Mouse (Mus musculus): ENCODE measurements around the gene Tspan5. TPM values are rescaled to one million over a fixed set of nuclear protein-coding genes. Genes with fewer than 3 reads are reported as not detected.

The Tspan5 gene
- total and polyA plus RNA-seq, 3 experiments, result 32.3 to 67.5 (median 47.3) TPM

DNA sequence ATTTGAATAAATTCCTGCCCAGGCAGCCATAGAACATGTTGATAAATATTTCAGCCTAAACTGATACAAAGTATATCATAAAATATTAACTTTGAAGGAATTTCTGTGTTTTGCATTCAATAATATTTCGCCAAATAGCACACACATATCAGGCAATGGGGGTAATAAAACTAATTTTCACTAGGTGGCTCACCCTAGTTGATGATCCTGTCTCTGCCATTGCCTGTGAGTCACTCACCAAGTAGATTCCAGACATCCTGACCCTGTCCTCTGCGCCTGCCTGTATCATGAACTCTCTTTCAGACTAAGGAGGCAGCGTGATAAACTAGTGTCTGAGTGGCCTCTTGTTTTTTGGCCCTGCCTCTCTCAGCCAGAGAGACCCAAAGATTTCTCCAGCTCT lies 105.8 kb downstream of the Tspan5 start:
- no peak for DNase-seq

DNA sequence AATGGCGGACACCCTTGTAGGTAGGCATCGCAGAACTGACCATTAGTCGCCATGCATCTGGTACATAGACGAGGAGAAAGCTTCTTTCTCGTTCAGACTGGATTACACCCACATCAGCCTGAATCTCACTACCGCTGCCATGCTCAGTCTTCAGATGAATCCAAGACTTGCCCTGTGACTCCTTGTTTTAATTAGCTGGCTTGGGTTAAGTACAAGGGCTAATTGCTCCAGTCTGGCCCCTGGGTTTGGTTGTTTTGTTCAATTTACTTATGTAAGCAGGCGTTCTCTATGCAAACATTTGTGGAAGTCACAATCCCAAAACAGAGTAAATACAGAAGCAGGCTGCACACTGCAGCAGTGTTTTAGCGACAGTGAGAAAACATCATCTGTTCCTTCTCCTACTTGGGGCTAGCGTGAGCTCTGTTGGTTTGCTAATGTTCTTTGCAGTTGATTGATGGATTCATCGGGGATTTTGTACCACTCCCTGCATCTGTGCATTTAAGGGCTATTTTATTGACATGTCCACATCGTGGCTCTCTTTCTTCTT lies 107.8 kb downstream of the Tspan5 start:
- no peak for DNase-seq

- DNase-seq, result no peak
These were observed 109.9 kb downstream of the Tspan5 start for GRCm38 (mm10) chr3:138851876-138852275.

DNA sequence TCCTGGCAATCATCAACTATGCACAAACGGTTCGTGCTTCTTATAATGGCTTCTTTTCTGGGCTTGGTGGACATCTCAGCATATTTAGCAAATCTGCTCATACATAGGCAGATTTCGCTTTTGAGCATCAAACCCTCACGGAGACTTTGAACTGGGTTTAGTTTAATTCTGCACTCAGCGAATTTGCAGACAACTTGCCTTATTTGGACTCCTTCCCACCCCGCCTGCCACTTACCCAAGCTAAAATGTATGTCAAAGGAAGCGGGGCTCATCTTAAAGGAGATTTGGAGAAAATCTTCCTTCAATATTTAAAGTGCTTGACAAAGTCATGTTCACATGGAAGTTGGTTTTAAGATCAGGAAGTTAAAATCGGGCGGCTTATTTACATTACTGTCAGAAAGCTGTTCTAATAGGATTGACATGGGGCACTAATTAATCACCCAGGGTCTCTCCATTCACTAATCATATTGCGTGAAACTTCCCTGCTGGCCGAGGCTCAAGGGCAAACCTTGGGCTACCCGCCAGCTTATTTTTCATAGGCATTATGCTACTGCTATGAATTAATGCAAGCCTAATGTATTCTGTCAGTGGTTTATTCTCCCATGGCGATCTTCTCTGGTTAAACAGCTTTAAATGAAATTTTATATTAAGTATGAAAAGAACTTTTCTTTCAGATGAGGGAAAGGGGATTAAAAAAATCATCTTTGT lies 111.1 kb downstream of the Tspan5 start:
- peak; percentile 86 for DNase-seq

DNA sequence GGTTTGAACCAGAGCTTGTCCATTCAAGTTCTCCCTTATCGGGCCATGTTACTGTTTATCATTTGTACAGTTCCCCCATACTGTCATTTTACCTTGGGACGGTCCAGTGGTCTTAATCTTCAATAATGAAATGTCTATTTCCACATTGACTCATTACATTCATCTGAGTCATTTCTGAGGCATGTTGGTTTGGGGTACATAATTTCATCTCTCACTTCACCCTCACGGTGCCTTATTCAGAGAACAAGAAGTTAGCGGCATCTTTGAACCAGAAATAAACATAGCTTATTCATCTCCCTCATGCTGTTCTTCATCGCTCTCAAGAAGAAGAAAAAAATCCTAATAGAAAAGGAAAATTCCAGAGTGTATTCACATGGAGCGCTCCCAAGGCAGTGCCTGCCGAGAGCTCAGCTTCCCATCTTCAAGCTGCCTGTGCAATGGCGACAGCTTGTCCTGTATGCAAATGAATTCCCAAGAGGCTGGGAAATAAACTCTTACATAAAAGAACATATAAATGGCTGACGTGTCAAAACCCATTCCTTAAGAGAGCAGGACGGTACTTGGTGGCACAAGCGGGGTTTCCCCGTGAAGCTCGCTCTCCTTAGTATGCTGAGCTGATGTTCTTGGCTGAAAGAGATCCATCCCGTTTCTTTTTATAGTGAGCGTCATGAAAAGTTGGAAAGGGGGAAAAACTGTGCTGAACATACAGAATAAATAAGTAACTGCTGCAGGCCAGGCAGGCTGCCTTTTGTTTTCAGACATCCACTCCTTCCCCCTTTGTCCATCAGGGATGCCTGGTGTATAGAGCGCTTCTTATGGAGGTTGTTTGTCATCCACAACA lies 112.2 kb downstream of the Tspan5 start:
- DNase-seq, result no peak

GRCm38 (mm10) chr3:138855387-138855786 lies 113.4 kb downstream of the Tspan5 start:
- no peak for DNase-seq

DNA sequence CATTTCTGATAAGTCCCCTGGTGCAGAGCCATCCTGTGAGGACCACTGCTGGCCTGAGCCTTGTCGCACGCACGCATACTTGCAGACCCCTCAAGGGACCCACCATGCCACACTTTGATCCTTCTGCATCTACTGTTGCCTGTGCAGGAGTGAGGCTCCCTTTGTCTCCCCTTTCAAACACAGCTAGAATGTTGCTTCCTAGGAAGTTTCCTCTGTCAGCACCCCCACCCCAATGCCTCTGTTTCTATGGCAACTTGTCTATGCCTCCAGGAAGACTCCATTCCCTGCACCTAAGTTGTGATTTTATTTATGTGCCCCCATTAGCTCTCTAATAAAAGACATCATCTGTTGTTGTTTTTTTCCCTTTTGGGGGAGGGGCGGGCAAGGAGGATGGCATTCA lies 115.0 kb downstream of the Tspan5 start:
- no peak for DNase-seq

DNA sequence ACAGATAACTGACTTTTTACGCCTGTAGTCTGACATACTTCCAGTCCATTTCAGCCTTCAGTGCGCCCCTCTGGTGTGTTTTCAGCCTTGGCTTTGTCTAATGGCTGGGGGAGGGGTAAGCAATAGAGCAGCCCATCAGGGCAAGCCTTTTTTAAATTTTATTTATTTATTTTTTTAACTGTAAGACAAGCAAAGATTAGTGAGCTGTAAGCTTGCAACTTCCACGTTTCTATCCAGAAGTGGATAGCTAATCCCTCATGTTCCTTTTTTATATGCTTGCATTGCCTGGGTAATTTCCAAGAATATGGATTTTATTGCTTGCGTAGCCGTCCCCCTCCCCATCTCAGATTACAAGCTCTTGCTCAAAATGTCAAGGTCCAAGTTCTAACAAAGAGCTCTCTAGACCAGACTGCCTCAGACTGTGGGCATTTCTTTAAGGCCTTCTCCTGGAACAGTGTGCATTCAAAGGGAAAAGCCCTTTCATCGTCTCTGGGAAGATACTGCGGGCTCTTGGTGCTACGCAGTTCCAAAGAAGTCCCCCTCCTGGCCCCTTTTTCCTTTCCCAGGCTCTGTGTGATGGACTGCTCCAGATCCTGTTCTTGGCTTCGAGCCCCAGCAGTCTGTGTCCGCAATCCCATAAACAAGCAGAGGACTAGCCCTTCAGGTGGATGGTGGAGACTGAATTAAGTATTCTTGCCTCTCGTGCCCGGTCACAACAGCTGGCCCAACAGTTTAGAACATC lies 116.0 kb downstream of the Tspan5 start:
- peak; percentile 53 for DNase-seq

DNA sequence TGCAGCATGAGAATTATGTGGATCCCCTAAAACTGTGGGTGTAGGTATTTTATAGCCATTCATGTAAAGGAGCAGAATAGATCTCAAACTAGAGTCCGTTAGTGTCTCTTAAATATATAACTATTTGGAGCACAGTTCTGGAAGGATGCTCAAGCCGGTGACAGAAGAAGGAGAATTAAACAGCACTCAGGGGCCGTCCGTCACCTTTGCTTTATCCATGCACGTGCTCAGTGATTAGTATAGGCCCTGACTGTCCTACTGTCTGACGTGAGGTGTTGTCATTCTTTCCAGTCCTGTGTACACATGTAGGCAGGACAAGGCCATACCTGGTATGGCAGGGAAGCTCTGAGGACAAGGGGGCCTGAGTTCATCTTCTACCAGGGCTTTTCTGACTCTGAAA lies 116.7 kb downstream of the Tspan5 start:
- DNase-seq, result no peak

DNA sequence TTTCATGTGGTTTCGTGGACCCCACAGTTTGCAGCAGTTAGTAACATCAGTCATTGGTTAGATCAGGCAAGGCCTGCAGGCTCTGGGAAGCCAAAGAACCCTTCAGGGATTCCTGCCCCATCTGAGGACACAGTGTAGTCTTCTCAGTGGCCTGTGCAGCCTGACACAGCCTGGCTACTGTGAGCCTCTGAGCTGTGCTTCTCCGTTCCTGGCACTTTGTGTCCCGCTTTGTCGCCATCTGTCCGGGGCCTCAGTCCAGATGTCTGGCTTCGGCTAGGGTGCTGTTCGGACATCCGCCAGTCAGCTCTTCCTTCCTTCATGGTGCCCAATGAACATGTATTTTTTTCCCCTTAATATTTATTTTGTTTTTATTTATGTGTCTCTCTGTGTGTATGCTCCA lies 117.2 kb downstream of the Tspan5 start:
- DNase-seq, result no peak

DNA sequence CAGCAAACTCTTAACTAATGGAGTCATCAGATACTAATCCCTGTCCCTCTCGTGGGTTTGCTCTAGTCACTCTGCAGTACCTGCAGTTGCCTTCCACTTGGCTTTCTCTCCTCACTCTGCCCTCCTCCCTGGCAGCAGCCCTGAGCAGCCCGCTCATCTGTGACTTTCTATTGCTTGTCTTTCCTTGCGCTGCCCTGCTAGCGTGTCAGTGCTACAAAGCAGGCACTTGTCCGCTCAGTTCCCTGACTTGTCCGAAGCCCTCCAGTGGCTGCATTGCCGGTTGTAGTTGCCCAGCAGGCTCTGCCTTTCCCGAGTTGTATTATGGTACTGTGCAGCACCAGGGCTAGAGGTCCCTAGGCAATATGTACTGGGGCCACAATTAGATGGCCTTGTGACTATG lies 117.7 kb downstream of the Tspan5 start:
- DNase-seq, result peak; percentile 55

- DNase-seq, result no peak
These were observed 118.3 kb downstream of the Tspan5 start for GRCm38 (mm10) chr3:138860257-138860760.

- no peak for DNase-seq
These were observed 119.0 kb downstream of the Tspan5 start for GRCm38 (mm10) chr3:138861032-138861431.

DNA sequence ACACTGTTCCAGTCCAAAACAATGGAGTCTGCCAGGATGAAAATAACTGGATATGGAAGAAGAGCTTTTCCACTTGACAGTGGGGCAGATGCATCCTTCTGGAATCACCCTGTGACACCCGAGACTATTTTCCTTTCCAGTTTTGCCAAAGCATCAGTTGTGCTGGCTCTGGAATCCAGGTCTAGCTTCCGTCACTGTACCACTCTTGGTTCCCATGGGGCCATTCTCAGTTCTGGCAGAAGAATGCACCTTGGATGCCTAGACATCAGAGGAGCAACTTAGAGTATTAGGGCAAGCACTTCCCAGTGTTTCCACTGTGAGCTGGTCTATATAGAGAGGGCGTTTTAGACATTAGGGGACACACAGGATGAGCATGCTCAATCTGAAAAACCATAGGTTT lies 119.6 kb downstream of the Tspan5 start:
- DNase-seq, result no peak

GRCm38 (mm10) chr3:138864166-138864648 lies 122.2 kb downstream of the Tspan5 start:
- no peak for DNase-seq

DNA sequence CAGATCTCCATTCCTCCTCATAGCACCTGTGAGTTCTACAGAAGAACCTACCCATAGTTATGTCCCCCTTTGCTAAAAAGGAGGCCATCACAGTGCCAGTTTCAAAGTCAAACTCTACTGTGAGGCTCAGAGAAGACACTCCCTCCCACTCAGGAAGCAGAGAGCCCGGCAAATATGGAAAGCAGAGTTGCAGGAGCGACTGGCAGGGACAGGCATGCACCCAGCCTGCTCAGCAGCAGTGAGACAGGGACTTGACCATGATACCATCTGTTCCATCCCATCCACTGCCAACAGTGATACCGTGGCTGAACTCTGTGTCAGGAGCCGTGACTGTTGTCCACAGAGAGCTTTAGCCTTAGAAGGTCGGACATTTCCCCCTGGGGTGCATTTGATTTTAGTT lies 123.3 kb downstream of the Tspan5 start:
- no peak for DNase-seq

DNA sequence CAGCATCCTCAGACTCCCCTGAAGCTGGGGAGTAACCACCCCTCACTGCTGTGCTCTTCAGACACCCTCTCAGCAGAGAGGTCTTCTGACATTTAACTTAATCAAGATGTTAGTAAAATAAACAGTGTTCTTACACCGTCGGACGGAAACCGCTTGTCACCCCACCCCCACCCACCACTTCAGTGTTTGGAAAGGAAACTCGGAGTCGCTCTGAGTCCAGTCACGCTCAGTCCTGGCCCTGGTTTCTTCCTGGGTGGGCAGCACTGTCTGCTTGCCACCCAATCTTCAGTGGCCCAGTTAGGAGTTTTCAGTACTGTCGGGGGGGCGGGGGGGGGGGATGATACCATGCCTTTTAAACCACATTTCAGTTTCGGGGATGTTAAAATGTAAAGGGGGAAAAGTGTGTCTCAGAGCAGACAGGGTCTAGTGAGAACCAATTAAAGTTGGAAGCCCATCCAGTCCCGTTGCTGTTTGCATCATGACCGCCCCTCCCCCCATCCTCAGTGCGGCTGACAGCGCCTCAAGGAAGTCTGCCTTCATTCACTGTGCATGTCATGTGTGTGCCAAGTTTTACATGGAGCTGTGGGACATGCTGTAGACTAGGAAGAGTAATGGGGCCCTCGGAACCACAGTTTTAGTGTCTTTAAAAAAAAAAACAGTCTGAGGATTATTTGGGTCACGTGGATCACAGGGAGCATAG lies 125.3 kb downstream of the Tspan5 start:
- no peak for DNase-seq

DNA sequence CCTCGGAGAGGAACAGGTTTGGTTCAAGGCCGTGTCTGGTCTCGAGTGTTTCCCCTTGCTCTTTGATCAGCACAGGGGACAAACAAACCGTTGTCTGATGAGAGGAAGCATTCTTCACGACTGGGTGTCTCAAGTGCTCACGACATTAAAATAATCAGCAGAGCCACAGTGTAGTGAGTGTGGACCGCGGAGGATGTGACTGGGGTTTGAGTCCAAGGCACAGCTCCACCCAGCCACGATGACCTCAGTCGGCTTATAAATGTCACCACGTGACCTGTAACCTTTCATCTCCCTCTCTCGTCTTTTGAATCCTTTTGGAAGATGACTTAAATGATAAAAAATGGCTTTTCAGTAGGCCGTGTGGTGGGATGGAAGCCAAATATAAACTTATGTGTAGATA lies 126.4 kb downstream of the Tspan5 start:
- peak; percentile 74 for DNase-seq

DNA sequence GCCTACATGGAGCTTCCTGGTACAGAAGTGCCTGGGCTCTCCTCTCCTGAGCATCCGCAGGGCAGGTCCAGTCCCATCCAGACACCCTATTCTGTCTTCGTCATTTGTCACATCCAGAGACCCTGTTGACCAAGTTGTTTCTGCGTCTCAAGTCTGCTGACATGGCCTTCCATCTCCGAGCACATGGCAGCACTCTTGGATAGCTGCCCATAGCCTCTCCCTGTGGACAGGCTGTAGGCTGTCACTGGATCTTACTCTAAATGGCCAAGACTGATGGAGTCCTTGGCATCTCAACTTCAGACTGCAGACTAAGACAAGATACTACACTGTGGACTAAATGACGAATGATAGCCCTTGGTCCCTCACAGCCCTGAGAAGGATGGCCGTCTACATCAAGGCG lies 133.3 kb downstream of the Tspan5 start:
- DNase-seq, result no peak

DNA sequence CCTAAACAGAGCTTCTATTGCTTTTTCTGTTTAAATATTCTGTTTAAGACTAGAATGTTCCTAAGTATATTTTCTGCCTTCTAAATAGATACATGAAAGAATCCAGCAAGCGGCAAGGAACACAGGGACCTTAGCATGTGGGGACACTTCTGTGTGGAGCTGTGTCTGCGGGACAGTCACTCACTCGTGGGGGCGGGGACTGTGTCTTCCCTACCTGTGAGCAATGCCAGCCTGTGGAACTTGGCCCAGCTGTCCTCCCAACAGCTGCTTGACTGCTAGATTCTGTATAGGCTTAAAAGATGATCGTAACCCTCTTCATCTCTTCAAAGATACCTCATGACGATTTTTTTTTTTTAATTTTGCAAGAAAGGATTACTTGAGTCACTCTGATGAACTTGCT lies 133.9 kb downstream of the Tspan5 start:
- DNase-seq, result no peak

- DNase-seq, result no peak
These were observed 134.4 kb downstream of the Tspan5 start for GRCm38 (mm10) chr3:138876418-138876817.

Measured in adrenal gland, adult 2 months (tissue).